Mouse (Mus musculus) cerebellum, adult 2 months (tissue): ENCODE data around the gene Trpv1.

Experiments
- CTCF ChIP-seq: fragments of 200-500 bp; IDR thresholded peaks from 2 replicates; pipeline ENCODE4 v1.5.1; 2011; ENCODE audit warnings: low read depth, mild to moderate bottlenecking, control low read depth, low read length, moderate library complexity, borderline replicate concordance; ENCODE audit not compliant: insufficient read depth
- POLR2A ChIP-seq: fragments of 200-500 bp; IDR thresholded peaks from 2 replicates; pipeline ENCODE4 v1.6.1; 2011; ENCODE audit warnings: low read length, control low read depth, borderline replicate concordance; ENCODE audit not compliant: insufficient read depth

- no peak for TF ChIP-seq CTCF
- no peak for TF ChIP-seq POLR2A
Measured at GRCm38 (mm10) chr11:73258664-73259063, 24.6 kb downstream of the Trpv1 start.
